Comparison of ENCODE assay signal across 11 mouse cellular contexts in genomic region chr5:5180311-5180710, GRCm38 (mm10).
DNase-seq lines count a peak whose midpoint lies in the region; ATAC-seq lines count a peak whose summit lies in the region.
"Had no signal": no experiment of that assay in that cellular context is flagged by ENCODE, and none has a peak within 500 bp of the region (broad histone marks: within the 10 kb centered on the region; RNA-seq: fewer than 3 reads in every experiment).

No protein-coding gene starts in this region.

- no peaks in the 10 kb centered on the region for H3K36me3 ChIP-seq in kidney, embryonic 14.5 days (ENCODE audit: control insufficient read depth, insufficient read depth, low read length)
- H3K36me3 ChIP-seq in embryonic facial prominence, embryonic 15.5 days = no peaks in the 10 kb centered on the region
- H3K36me3 ChIP-seq: G1E had no signal

- peak; percentile 49; the same call in 1 of the 2 replicates for ATAC-seq in kidney, embryonic 14.5 days (ENCODE audit: low FRiP score, low TSS enrichment)
- peak; percentile 29; the same call in 1 of the 2 replicates for ATAC-seq in embryonic facial prominence, embryonic 15.5 days (ENCODE audit: insufficient number of reproducible peaks, low FRiP score, low TSS enrichment, low read depth)
- ATAC-seq: forebrain, embryonic 16.5 days; midbrain, embryonic 16.5 days had no signal

- H3K9me3 ChIP-seq in kidney, embryonic 14.5 days (ENCODE audit: control insufficient read depth, low read length) = no peaks in the 10 kb centered on the region
- H3K9me3 ChIP-seq in embryonic facial prominence, embryonic 15.5 days (replicated peaks) = no peaks in the 10 kb centered on the region
- H3K9me3 ChIP-seq: G1E had no signal

- no peaks in the 10 kb centered on the region for H3K27me3 ChIP-seq in kidney, embryonic 14.5 days (ENCODE audit: control insufficient read depth, insufficient read depth, low read length)
- no peaks in the 10 kb centered on the region for H3K27me3 ChIP-seq in embryonic facial prominence, embryonic 15.5 days

- no peak for DNase-seq in kidney, adult 11 months
- peak; percentile 36 to 47 for DNase-seq in heart, postnatal 10 days
- DNase-seq in lung, postnatal 14 days = peak; percentile 8
- no peak for DNase-seq in right cerebral cortex, adult 2 months (ENCODE audit: low spot score in 2 of 2)
- no peak for DNase-seq in urinary bladder, postnatal 14 days (ENCODE audit: low spot score)
- DNase-seq: thymus, postnatal 4 days had no signal

- no peak overlapping the region for H3K27ac ChIP-seq in kidney, embryonic 14.5 days (ENCODE audit: low read depth, low read length)
- H3K27ac ChIP-seq in embryonic facial prominence, embryonic 15.5 days (replicated peaks) = no peak overlapping the region

- intact Hi-C loops in heart, postnatal 10 days (cut with DNase I) = loop anchor here (10.0 kb wide), 1 partner anchor 184 kb away; no protein-coding TSS in a partner anchor

- H3K4me3 ChIP-seq in kidney, embryonic 14.5 days (ENCODE audit: low read length) = no peak overlapping the region
- H3K4me3 ChIP-seq in embryonic facial prominence, embryonic 15.5 days (replicated peaks) = no peak overlapping the region

- no peak overlapping the region for H3K4me2 ChIP-seq in kidney, embryonic 14.5 days (replicated peaks; ENCODE audit: low read depth, low read length)
- H3K4me2 ChIP-seq in embryonic facial prominence, embryonic 15.5 days (replicated peaks) = no peak overlapping the region

- H3K9ac ChIP-seq in kidney, embryonic 14.5 days (ENCODE audit: low read depth, low read length) = no peak overlapping the region
- no peak overlapping the region for H3K9ac ChIP-seq in embryonic facial prominence, embryonic 15.5 days

- H3K4me1 ChIP-seq in kidney, embryonic 14.5 days (ENCODE audit: control insufficient read depth, insufficient read depth, low read length) = no peaks in the 10 kb centered on the region
- H3K4me1 ChIP-seq in embryonic facial prominence, embryonic 15.5 days = peaks cover 5% of the 10 kb centered on the region; the same call in 1 of the 2 replicates

Comparison
In these comparisons a context has a peak if more than half of its experiments do, and no peak if none do; other contexts are left out.
1. DNase-seq: peak in heart, postnatal 10 days (2 of 2) and lung, postnatal 14 days (single experiment); none in kidney, adult 11 months (single experiment), right cerebral cortex, adult 2 months (0 of 2) and urinary bladder, postnatal 14 days (single experiment).